Mouse (Mus musculus) embryonic facial prominence, embryonic 11.5 days (tissue): ENCODE results near the gene Gpr142. TPM values are rescaled to one million over a fixed set of nuclear protein-coding genes. Genes with fewer than 3 reads are reported as not detected.
A peak's percentile ranks its signal among the peaks of the same experiment; 100 is the strongest.

Experiments
- ATAC-seq: fragments of 200-750 bp; cut with Nextera tagmentation; replicated peaks from 2 replicates; pipeline ENCODE4 v1.8.0; 2017; ENCODE audit warnings: low read depth; ENCODE audit not compliant: insufficient number of reproducible peaks, low FRiP score, low TSS enrichment
- DNase-seq: peaks from one replicate; pipeline ENCODE4 v3.0.0-alpha.2; 2015; ENCODE audit warnings: low spot score
- H3K27ac ChIP-seq: fragments of 300-500 bp; sonication (generic); replicated peaks from 2 replicates; pipeline ENCODE4 v1.5.1; 2014; ENCODE audit warnings: mild to moderate bottlenecking, low read depth, low read length, control low read depth
- H3K27me3 ChIP-seq: fragments of 300-500 bp; sonication (generic); 2 replicates; pipeline ENCODE4 v1.6.1; 2014; ENCODE audit warnings: mild to moderate bottlenecking, low read length, moderate library complexity, mixed read lengths; ENCODE audit not compliant: control insufficient read depth, insufficient read depth
- H3K36me3 ChIP-seq: fragments of 300-500 bp; sonication (generic); replicated peaks from 2 replicates; pipeline ENCODE4 v1.6.1; 2014; ENCODE audit warnings: low read depth, mild to moderate bottlenecking, low read length, moderate library complexity, mixed read lengths; ENCODE audit not compliant: control insufficient read depth, insufficient read depth
- H3K4me1 ChIP-seq: fragments of 300-500 bp; sonication (generic); 2 replicates; pipeline ENCODE4 v1.6.1; 2014; ENCODE audit warnings: low read length, mixed read lengths; ENCODE audit not compliant: control insufficient read depth, insufficient read depth
- H3K4me2 ChIP-seq: fragments of 300-500 bp; sonication (generic); 2 replicates; pipeline ENCODE4 v1.6.1; 2014; ENCODE audit warnings: low read depth, mild to moderate bottlenecking, control low read depth, low read length, moderate library complexity
- H3K4me3 ChIP-seq: fragments of 300-500 bp; sonication (generic); 2 replicates; pipeline ENCODE4 v1.5.1; 2014; ENCODE audit warnings: low read depth, low read length, control low read depth
- H3K9ac ChIP-seq: fragments of 300-500 bp; sonication (generic); replicated peaks from 2 replicates; pipeline ENCODE4 v1.6.1; 2014; ENCODE audit warnings: mild to moderate bottlenecking, control low read depth, low read length
- H3K9me3 ChIP-seq: fragments of 300-500 bp; sonication (generic); replicated peaks from 2 replicates; pipeline ENCODE4 v1.6.1; 2016; ENCODE audit warnings: mild to moderate bottlenecking, low read length, inconsistent platforms, mixed read lengths; ENCODE audit not compliant: control insufficient read depth
- WGBS: fragments of 180-500 bp; shearing (Covaris S2); extraction: QIAGEN DNeasy Blood & Tissue Kit; methylation state at CpG from one replicate; pipeline ENCODE4 v1.1.7; 2014; 5-methylcytosine and 5-hydroxymethylcytosine counted together
- polyA plus RNA-seq: library from polyadenylated mRNA; unstranded; fragments of >200 nt; fragmentation: Nextera tagmentation; extraction: Ambion mirVana; gene quantifications from 2 replicates; pipeline ENCODE4 v1.2.1, GENCODE M21; 2014

Gpr142 gene
- polyA plus RNA-seq: not detected in 2 replicates

DNA sequence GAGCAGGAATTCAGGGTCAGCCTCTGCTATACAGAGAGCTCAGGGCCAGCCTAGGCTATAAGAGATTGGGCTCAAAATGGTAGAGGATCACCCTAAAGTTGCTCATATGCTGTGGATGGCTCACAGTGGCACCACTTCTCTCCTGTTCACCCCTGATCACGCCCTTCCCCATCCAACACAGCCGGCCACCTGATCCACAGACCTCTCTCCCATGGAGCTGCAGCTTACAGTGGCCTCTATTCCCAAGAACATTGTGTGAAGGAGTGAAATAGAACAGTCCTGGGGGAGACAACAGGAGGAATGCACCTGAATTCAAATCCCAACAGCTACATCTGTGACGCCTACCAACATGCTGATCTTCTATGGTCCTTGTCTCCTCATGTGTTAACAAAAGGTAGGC is at the start of gene Gpr142:
Gene Gpr142, plus strand, starts transcription at position 301 of the 400 bp plus-strand sequence.
- 88% methylated on average over 3 of the region's 3 CpGs for WGBS
- Histone ChIP-seq H3K4me1 (peaks cover 6% of the 10 kb centered on the region), H3K9me3 (no peaks in the 10 kb centered on the region), H3K4me2 (no peak within 1 kb of the TSS), H3K36me3 (no peaks in the 10 kb centered on the region), H3K27ac (no peak within 1 kb of the TSS), H3K27me3 (peaks cover 6% of the 10 kb centered on the region; the same call in 1 of the 2 replicates), H3K9ac (no peak within 1 kb of the TSS), H3K4me3 (no peak within 1 kb of the TSS)
- DNase-seq (no peak), ATAC-seq (no peak)

GRCm38 (mm10) chr11:114764820-114765818 is 33.6 kb upstream of the Gpr142 start, which contains the start of gene Kif19a:
Gene Kif19a (plus strand): TSS chr11:114765388.
- Histone ChIP-seq H3K9ac (peak within 1 kb of the TSS; percentile 10; the same call in 1 of the 2 replicates), H3K4me1 (no peaks in the 10 kb centered on the region), H3K27ac (no peak within 1 kb of the TSS), H3K9me3 (no peaks in the 10 kb centered on the region), H3K4me3 (peak within 1 kb of the TSS; percentile 37), H3K4me2 (peak within 1 kb of the TSS; percentile 57), H3K36me3 (no peaks in the 10 kb centered on the region), H3K27me3 (no peaks in the 10 kb centered on the region; the same call in 1 of the 2 replicates)
- DNase-seq: peak; percentile 79
- 1% methylated on average over 51 of the region's 51 CpGs for WGBS
- peak; percentile 57; the same call in 1 of the 2 replicates for ATAC-seq

DNA sequence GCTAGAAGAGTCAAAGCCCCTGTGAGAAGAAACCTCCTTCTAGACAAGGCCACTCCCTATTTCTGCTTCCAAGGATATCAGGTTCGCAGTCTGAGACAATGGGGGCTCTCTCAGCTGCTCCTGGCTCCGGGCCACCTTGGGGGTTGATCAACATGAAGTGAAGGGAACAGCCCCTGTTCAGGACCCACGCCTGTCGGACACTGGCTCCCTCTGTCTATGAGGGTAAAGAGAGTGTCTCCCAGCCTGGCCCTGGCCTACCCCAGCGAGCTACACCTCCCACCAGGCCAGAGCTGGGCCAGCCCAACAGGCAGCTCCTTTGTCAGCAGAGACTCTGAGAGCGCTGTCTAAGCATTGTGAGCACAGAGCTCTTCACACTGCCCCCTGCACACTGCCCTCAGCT is 28.8 kb upstream of the Gpr142 start:
- ATAC-seq: no peak
- 22% methylated on average over 6 of the region's 6 CpGs for WGBS

DNA sequence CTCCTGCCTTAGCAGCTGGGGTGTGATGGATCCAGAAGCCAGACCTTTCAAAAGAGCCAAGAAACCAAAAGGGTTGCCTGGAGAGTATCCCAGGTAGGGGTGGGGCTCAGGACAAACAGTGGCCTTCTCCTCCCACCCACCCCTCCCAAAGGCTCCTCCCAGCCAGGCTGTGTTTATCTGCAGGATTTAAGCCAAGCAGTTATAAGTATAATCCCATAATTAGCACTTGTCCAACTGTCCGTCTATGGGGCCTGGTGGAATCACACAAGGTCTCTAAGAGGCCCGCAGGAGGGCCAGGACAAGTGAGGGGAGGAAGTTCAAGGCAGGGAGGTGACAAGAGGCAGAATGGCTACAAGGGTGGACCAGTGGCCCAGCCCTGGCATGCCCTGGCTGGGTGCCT is 26.8 kb upstream of the Gpr142 start:
- Histone ChIP-seq H3K4me2 (no peak overlapping the region), H3K27ac (no peak overlapping the region), H3K9ac (no peak overlapping the region), H3K36me3 (no peaks in the 10 kb centered on the region), H3K4me1 (no peaks in the 10 kb centered on the region; the same call in 1 of the 2 replicates), H3K9me3 (no peaks in the 10 kb centered on the region), H3K27me3 (no peaks in the 10 kb centered on the region; the same call in 1 of the 2 replicates), H3K4me3 (no peak overlapping the region)
- DNase-seq (no peak), ATAC-seq (no peak)
- WGBS: 70% methylated on average over 2 of the region's 2 CpGs

More for the DNA sequence above, 28.8 kb upstream of the Gpr142 start:
- Histone ChIP-seq H3K4me3 (no peak overlapping the region), H3K4me2 (no peak overlapping the region), H3K4me1 (no peaks in the 10 kb centered on the region), H3K27me3 (no peaks in the 10 kb centered on the region; the same call in 1 of the 2 replicates), H3K9me3 (no peaks in the 10 kb centered on the region), H3K9ac (no peak overlapping the region), H3K36me3 (no peaks in the 10 kb centered on the region), H3K27ac (no peak overlapping the region)
- no peak for DNase-seq

DNA sequence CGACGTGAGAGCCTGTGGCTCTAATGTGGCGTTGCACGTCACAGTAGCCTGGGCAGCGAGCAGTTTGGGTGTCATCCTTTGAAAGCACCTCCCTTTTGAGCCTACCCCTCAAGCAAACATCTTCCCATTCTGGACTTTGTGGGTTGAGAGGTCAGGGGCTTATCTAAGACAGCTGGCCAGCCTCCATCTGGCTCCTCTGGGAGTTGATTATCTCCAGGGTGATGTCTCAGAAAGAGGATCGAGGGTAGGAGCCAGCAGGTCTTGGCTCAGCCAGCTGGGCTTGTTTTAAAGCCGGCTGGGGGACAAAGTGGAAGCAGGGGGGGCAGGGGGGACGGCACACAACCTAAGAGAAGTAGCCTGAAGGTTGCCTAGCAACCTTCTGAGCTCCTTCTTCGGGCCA is 18.6 kb upstream of the Gpr142 start:
- no peak for DNase-seq
- H3K36me3 ChIP-seq: no peaks in the 10 kb centered on the region
- no peak overlapping the region for H3K9ac ChIP-seq
- WGBS: 54% methylated on average over 9 of the region's 9 CpGs
- H3K4me3 ChIP-seq: no peak overlapping the region
- no peaks in the 10 kb centered on the region for H3K9me3 ChIP-seq
- no peak overlapping the region for H3K4me2 ChIP-seq
- peaks cover 2% of the 10 kb centered on the region; the same call in 1 of the 2 replicates for H3K4me1 ChIP-seq
- no peak overlapping the region for H3K27ac ChIP-seq
- H3K27me3 ChIP-seq: peaks cover under 1% of the 10 kb centered on the region
- ATAC-seq: no peak

GRCm38 (mm10) chr11:114785892-114786291 is 12.8 kb upstream of the Gpr142 start:
- ATAC-seq: no peak
- H3K4me2 ChIP-seq: peak overlapping the region; percentile 55
- WGBS: 51% methylated on average over 10 of the region's 10 CpGs
- no peaks in the 10 kb centered on the region for H3K36me3 ChIP-seq
- DNase-seq: no peak
- peaks cover 52% of the 10 kb centered on the region for H3K27me3 ChIP-seq
- H3K27ac ChIP-seq: no peak overlapping the region
- 0 out of 2 replicates have a peak overlapping the region, but pooled peaks have one; percentile 25 for H3K9ac ChIP-seq
- H3K4me1 ChIP-seq: peaks cover 2% of the 10 kb centered on the region; the same call in 1 of the 2 replicates
- peak overlapping the region; percentile 21 for H3K4me3 ChIP-seq
- H3K9me3 ChIP-seq: no peaks in the 10 kb centered on the region

DNA sequence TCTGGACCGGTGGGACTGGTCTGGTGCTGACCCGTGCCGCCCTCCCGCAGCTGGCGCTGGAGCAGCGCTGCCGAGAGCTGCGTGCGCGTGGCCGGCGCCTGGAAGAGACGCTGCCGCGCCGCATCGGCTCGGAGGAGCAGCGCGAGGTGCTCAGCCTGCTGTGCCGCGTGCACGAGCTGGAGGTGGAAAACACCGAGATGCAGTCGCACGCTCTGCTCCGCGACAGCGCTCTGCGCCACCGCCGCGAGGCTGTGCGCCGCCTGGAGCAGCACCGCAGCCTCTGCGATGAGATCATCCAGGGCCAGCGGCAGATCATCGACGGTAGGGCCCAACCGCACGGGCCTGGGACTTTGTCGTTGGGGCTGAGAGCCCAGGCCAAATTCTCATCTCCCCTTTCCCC is 12.4 kb upstream of the Gpr142 start:
- Histone ChIP-seq H3K4me1 (peaks cover 4% of the 10 kb centered on the region), H3K9me3 (no peaks in the 10 kb centered on the region), H3K9ac (peak overlapping the region; percentile 25; the same call in 1 of the 2 replicates), H3K27ac (no peak overlapping the region), H3K4me3 (peak overlapping the region; percentile 21), H3K36me3 (no peaks in the 10 kb centered on the region), H3K27me3 (peaks cover 56% of the 10 kb centered on the region), H3K4me2 (peak overlapping the region; percentile 55)
- peak; percentile 71 for DNase-seq
- WGBS: 2% methylated on average over 43 of the region's 43 CpGs
- ATAC-seq: peak; percentile 10; the same call in 1 of the 2 replicates

DNA sequence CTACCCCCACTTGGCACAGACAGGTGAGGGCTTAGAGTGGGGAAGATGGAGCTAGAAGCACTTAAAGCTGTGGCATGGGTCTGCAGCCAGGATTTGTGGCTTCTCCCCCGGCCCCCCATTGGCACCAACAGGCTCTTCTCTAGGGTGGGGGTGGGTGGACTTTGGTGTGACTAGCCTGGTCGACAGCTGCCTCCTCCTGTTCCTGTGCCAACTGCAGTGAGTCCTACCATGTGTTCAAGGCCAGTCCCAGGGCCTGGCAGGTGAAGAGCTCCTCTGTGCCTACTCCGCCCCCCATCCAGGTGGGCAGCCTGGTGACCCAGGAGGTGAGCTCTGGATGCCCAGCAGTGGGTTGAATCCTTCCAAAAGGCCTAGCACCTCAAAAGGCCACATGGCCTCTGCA is 11.1 kb upstream of the Gpr142 start:
- peaks cover 12% of the 10 kb centered on the region for H3K4me1 ChIP-seq
- H3K27ac ChIP-seq: no peak overlapping the region
- H3K4me2 ChIP-seq: no peak overlapping the region
- WGBS: 73% methylated on average over 3 of the region's 3 CpGs
- DNase-seq: no peak
- H3K9ac ChIP-seq: no peak overlapping the region
- no peak overlapping the region for H3K4me3 ChIP-seq
- peaks cover 69% of the 10 kb centered on the region for H3K27me3 ChIP-seq
- H3K9me3 ChIP-seq: no peaks in the 10 kb centered on the region
- ATAC-seq: no peak
- no peaks in the 10 kb centered on the region for H3K36me3 ChIP-seq
